Mouse (Mus musculus): ENCODE measurements around the gene D5Ertd577e. TPM values are rescaled to one million over a fixed set of nuclear protein-coding genes. Genes with fewer than 3 reads are reported as not detected.
"Not testable (repeated sequence)": the region's sequence is repeated elsewhere in the genome, so short reads cannot be mapped to it uniquely, and the experiment has no call there.

Gene D5Ertd577e
- total RNA-seq (2015) = not detected in 2 replicates
- total RNA-seq (2017) = not detected in 2 replicates

GRCm38 (mm10) chr5:95456506-95456905 lies at the start of gene D5Ertd577e:
Gene D5Ertd577e, plus strand, starts transcription at chr5:95456806.
- ATAC-seq (replicated peaks; ENCODE audit: poor library complexity) = not testable (repeated sequence)

- ATAC-seq (replicated peaks; ENCODE audit: poor library complexity) = not testable (repeated sequence)
Observed at GRCm38 (mm10) chr5:95510458-95510857, 53.9 kb downstream of the D5Ertd577e start, which contains the start of gene Gm3286. Gene Gm3286, plus strand, starts transcription at chr5:95510758.

Other genes with a start within 250 kb of the D5Ertd577e start
- gene Gm10424, start 184.0 kb upstream of the D5Ertd577e start, total RNA-seq (2015) = not detected in 2 replicates
- not detected in 2 replicates for gene Gm10424, start 184.0 kb upstream of the D5Ertd577e start, total RNA-seq (2017)
- gene Gm3259, start 150.9 kb upstream of the D5Ertd577e start, total RNA-seq (2015) = not detected in 2 replicates
- gene Gm3259, start 150.9 kb upstream of the D5Ertd577e start, total RNA-seq (2017) = not detected in 2 replicates
- not detected in 2 replicates for gene Gm3286, start 54.0 kb downstream of the D5Ertd577e start, total RNA-seq (2015)
- gene Gm3286, start 54.0 kb downstream of the D5Ertd577e start, total RNA-seq (2017) = not detected in 2 replicates
- not detected in 2 replicates for gene Gm7971, start 138.1 kb downstream of the D5Ertd577e start, total RNA-seq (2015)
- gene Gm7971, start 138.1 kb downstream of the D5Ertd577e start, total RNA-seq (2017) = not detected in 2 replicates

Measured in megakaryocyte progenitor cell, adult 5-6 weeks (primary cell).